Mouse (Mus musculus): ENCODE results near the gene Gm136. TPM values are rescaled to one million over a fixed set of nuclear protein-coding genes. Genes with fewer than 3 reads are reported as not detected.

The Gm136 gene
- polyA plus RNA-seq, 1 experiment from 2014 or later = not detected

- no peaks in the 10 kb centered on the region for H3K36me3 ChIP-seq (ENCODE audit: insufficient read depth, low read length)
Measured at GRCm38 (mm10) chr4:34701528-34701927, 54.5 kb downstream of the Gm136 start.

More at GRCm38 (mm10) chr4:34701528-34701927, 54.5 kb downstream of the Gm136 start:
- 56% methylated on average over 5 of the region's 5 CpGs for whole genome bisulfite sequencing
- H3K4me2 ChIP-seq (ENCODE audit: low read length) = no peak overlapping the region
- TF ChIP-seq CTCF (IDR thresholded peaks at IDR 0.05; ENCODE audit: low read depth) = peak; percentile 63
- H3K4me1 ChIP-seq (replicated peaks; ENCODE audit: insufficient read depth, low read length) = no peaks in the 10 kb centered on the region
- ATAC-seq (replicated peaks; ENCODE audit: low FRiP score, low read depth) (no peak; the same call in 1 of the 2 replicates), DNase-seq (ENCODE audit: low spot score) (peak; percentile 47)
- H3K9me3 ChIP-seq (replicated peaks; ENCODE audit: low read length) = no peaks in the 10 kb centered on the region
- no peaks in the 10 kb centered on the region for H3K27me3 ChIP-seq (ENCODE audit: insufficient read depth, low read length)
- H3K27ac ChIP-seq = no peak overlapping the region
- H3K9ac ChIP-seq (ENCODE audit: low read depth, low read length) = no peak overlapping the region
- H3K4me3 ChIP-seq (replicated peaks; ENCODE audit: low read depth, low read length) = no peak overlapping the region

Other genes with a start within 250 kb of the Gm136 start
- gene Akirin2, start 205.3 kb downstream of the Gm136 start, polyA plus RNA-seq (2015; fragmentation: Nextera tagmentation; extraction: Ambion mirVana) = 67.9 and 81.0 TPM in 2 replicates
- gene Orc3, start 141.3 kb downstream of the Gm136 start, polyA plus RNA-seq (2015; fragmentation: Nextera tagmentation; extraction: Ambion mirVana) = 64.1 and 67.0 TPM in 2 replicates
- gene Rars2, start 141.3 kb downstream of the Gm136 start, polyA plus RNA-seq (2015; fragmentation: Nextera tagmentation; extraction: Ambion mirVana) = 59.6 and 67.4 TPM in 2 replicates
- gene Slc35a1, start 68.8 kb downstream of the Gm136 start, polyA plus RNA-seq (2015; fragmentation: Nextera tagmentation; extraction: Ambion mirVana) = 34.7 and 40.6 TPM in 2 replicates
- gene Cfap206, start 26.1 kb downstream of the Gm136 start, polyA plus RNA-seq (2015; fragmentation: Nextera tagmentation; extraction: Ambion mirVana) = 1.1 and 1.3 TPM in 2 replicates
- 73.0 and 80.3 TPM in 2 replicates for gene Smim8, start 22.2 kb upstream of the Gm136 start, polyA plus RNA-seq (2015; fragmentation: Nextera tagmentation; extraction: Ambion mirVana)
- 12.4 and 13.2 TPM in 2 replicates for gene Zfp292, start 126.7 kb upstream of the Gm136 start, polyA plus RNA-seq (2015; fragmentation: Nextera tagmentation; extraction: Ambion mirVana)
- not detected in 2 replicates for gene Cga, start 137.5 kb upstream of the Gm136 start, polyA plus RNA-seq (2015; fragmentation: Nextera tagmentation; extraction: Ambion mirVana)

Measured in kidney, postnatal 0 days (tissue).